Mouse (Mus musculus): ENCODE data around the gene Dus1l.

The Dus1l gene

GRCm38 (mm10) chr11:120818251-120818650 lies 22.0 kb upstream of the Dus1l start:
- no peak for DNase-seq

- no peak for DNase-seq
Measured at GRCm38 (mm10) chr11:120817358-120817757, 21.2 kb upstream of the Dus1l start.

DNA sequence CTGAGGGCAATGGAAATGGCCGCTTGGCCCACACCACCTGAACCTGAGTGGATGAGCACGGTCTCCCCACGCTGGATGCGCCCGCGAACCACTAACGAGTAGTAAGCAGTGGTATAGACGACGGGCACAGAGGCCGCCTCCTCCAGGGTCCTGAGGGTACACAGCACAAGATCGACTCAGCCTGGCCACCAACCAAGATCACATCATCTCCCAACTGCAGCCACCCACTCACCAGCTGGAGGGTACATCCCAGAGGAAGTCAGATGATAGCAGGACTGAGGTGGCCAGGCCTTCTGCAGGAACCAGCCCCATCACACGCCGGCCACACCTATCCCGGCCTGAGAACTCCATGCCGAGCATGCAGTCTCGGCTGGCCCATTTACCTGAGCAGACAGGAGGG lies 15.9 kb upstream of the Dus1l start:
- no peak for DNase-seq

DNA sequence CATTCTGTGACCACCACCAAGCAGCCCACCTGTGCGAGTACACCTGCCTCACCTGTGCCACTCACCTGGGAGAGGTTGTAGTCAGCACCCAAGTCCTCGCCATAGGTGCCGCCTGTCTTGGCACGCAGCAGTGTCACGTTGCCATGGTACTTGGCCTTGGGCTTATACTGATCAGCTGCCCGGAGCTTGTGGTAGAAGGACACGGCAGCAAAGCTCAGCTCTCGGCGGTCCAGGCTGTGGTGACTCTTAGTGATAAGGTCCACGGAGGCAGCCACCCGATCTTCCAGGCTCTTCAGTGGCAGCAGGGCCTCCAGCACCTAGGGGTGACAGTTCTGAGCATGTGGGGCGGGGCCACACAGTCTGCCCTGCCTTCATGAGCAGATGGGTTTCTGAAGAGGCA lies 11.8 kb upstream of the Dus1l start:
- no peak for DNase-seq

DNA sequence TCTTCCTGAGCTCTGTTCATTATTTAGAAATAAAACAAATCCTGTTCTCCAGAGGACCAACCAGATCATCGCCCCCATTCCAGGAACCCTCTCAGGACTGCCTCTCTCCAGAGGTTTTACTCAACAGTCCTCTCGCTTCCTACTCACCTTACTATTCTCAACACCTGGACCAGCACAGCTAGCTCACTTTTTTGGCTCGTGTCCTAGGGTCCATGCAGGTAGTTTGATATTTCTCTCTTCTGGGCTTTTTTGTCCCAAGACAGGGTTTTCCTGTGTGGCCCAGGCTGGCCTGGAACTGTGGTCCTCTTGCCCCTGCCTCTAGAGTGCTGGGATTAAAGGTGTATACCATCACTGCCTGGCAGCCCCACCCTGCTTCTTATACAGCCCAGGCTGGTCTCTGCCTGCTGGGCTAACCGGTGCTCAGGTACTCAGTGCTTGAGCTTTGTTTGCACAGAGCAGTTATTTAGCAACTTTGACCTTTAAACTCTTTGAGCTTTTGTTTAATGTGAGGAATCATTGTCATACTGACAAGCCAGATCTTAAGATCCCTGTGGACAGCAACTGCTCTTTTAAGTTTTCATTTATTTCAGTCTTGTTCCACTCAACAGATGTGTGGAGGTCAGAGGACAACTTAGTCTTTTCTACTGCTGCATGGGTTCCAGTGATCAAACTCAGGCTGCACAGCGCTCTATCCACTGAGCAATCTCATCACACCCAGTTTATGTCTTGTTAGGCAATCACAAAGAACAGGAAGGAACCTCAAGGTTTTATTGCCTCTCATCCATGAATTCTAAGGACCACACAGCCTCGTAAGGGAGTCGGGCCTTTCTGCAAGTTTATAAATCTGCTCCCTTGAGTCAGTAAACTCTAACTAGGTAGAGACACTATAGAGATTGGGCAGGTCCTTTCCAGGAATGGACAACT lies 9.4 kb upstream of the Dus1l start:
- no peak for DNase-seq

DNA sequence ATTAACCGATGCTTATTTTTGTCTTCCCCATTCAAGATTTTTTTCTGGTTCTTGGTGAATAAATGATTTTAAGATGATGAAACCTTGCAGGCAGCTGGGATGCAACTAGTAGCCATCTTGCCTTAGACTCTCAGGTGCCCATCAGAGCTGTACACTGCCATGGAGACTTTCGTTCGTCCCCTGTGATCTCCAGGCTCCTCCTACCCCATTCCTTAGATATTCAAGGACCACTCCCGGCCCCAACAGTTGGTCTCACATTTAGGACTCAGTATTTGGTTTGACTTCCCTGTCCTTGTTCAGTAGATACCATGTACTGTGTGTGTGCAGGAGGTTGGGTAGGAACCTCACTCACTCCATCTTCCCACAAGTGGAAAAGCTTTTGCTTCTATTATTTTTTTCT lies 8.6 kb upstream of the Dus1l start:
- DNase-seq: no peak

DNA sequence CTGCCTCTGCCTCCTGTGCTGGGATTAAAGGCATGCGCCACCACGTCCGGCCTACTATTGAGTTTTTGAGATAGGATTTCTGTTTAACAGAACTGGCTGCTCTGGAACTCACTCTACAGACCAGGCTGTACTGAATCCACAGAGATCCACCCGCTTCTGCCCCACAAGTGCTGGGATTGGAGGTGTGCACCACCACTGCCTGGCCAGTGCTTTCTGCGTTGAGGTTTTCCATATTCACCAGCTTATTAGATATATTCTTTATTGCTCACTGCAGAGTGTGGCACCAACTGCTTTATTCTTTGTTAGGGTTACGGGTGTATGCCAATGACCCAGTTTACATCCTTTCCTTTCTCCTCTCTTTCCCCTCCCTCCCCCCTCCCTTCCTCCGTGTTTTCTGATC lies 8.1 kb upstream of the Dus1l start:
- no peak for DNase-seq

GRCm38 (mm10) chr11:120800061-120800904 lies 4.1 kb upstream of the Dus1l start:
- DNase-seq: peak; percentile 89

GRCm38 (mm10) chr11:120799316-120799890 lies 3.2 kb upstream of the Dus1l start:
- DNase-seq: no peak

DNA sequence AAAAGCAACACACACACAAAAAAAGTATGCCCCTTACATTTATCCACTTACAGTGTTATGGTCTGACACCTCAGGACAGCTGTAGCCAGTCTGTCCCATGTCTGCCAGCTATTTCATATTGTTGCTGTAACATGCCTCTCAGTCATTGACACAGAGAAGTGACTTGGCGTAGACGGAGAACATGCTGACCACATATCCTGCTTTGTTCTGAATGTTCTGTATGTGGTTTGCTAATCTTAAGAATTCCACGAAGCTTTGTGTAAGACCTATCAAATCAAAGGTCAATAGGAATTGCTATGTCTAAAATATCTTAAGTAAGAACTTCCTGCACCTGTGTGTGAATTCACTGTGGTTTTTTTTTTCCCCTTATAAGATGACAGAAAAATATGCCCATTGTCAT lies 2.0 kb upstream of the Dus1l start:
- no peak for DNase-seq

DNA sequence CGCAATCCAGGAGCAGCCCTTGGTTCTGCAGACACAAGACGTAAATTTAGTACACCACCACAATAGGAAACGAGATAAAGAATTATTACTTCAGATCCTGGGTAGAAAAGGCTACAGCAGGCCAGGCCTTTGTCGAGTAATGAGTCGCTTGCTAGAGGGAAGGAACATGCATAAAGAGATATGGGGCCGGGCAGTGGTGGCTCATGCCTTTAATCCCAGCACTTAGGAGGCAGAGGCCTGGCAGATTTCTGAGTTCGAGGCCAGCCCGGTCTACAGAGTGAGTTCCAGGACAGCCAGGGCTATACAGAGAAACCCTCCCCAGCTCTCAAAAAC lies 377 bp upstream of the Dus1l start:
- no peak for DNase-seq

GRCm38 (mm10) chr11:120792652-120793051 lies 3.6 kb downstream of the Dus1l start:
- no peak for DNase-seq

GRCm38 (mm10) chr11:120789810-120790209 lies 6.4 kb downstream of the Dus1l start:
- no peak for DNase-seq

GRCm38 (mm10) chr11:120789355-120789754 lies 6.8 kb downstream of the Dus1l start:
- DNase-seq: no peak

- DNase-seq: peak; percentile 70
Measured at GRCm38 (mm10) chr11:120788460-120788859, 7.7 kb downstream of the Dus1l start.

DNA sequence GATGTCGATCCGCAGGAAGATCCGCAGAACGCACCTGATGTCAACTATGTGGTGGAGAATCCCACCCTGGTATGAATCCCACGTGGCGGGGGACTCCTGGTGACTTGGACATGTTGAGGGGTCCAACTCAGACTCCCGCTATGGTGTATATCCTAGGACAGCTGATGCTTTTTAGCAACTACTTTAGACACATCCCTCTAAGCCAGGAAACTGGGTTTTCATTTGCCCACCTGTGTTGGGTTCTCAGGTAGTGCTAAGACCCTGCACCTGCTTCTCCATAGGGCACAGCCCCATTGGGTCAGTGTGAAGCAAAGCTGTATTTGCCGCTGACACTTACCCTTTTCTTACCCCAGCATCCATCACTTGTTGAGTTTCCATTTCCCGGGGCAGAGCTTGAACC lies 11.1 kb downstream of the Dus1l start:
- no peak for DNase-seq

GRCm38 (mm10) chr11:120784064-120784791 lies 12.0 kb downstream of the Dus1l start, which contains the start of the genes Rfng and Gps1:
Gene Rfng (minus strand): TSS chr11:120784207.
Gene Gps1 (plus strand): TSS chr11:120784272.
- peak; percentile 81 for DNase-seq

GRCm38 (mm10) chr11:120783426-120784063 lies 12.7 kb downstream of the Dus1l start:
- peak; percentile 18 for DNase-seq

DNA sequence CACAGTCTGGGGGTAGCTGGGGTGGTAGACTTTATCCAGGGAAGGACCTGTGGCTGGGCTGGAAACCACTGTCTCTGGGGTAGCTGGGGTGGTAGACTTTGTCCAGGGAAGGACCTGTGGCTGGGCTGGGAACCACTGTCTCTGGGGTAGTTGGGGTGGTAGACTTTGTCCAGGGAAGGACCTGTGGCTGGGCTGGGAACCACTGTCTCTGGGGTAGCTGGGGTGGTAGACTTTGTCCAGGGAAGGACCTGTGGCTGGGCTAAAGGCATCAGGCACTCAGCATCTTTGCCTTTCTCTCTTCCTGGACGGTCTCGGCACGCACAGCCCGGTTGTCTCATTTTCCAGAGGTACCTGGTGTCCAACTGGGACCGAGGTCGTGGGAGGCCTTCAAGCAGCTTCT lies 14.8 kb downstream of the Dus1l start:
- peak; percentile 46 for DNase-seq

DNA sequence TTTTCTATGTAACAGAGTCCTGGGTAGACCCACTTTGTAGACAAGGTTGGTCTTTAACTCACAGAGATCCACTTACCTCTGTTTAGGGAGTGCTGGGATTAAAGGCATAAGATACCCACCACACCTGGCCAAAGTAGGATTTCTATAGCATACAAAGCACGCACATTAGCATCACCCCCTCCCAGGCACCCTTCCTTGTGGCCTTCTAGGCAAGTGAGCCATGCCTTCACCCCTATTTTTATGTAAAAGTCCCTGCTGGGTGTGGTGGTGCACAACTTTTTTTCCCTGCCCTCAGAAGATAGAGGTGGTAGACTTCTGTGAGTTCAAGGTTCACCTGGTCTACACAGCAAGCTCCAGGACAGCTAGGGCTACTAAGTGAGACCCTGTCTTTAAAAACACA lies 16.3 kb downstream of the Dus1l start:
- no peak for DNase-seq

- no peak for DNase-seq
Measured at GRCm38 (mm10) chr11:120777123-120777522, 19.1 kb downstream of the Dus1l start.

DNA sequence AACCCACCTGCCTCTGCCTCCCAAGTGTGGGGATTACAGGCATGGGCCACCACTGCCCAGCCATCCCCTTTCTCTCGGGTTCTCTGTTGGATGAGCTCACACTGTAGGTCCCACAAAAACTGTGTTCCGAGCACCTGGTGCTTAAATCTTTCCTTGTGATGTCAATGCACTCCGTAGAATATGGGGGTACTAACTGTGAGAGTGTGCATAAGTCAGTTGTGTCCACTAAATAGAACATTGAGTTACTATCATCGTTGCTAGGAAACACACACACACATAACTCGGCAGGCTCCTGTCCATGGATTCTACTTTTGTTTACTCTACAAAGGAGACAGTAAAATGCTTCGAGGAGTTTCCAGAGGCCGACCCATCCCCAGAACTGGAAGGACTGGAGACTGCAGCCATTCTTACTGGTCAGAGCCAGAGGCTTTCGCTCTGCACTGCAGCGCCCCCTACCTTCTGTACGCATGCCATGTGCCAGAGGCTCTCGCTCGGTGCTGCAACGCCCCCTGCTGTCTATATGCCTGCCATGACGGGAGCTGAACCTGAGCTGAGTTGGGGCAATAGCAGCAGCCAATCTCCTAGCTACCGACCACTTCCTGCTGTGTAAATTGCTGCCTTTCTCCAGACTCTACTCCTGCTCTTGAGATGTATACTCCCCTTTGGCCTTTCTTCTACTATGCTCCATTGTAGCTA lies 20.3 kb downstream of the Dus1l start:
- DNase-seq: peak; percentile 84
